19 mouse cellular contexts compared by ENCODE assay signal in genomic region chr12:5572831-5573230, GRCm38 (mm10).
DNase-seq lines count a peak whose midpoint lies in the region; ATAC-seq and TF ChIP-seq lines count a peak whose summit lies in the region.
"Had no signal": no experiment of that assay in that cellular context is flagged by ENCODE, and none has a peak within 500 bp of the region (broad histone marks: within the 10 kb centered on the region; RNA-seq: fewer than 3 reads in every experiment).

No protein-coding gene starts in this region.

- no peaks in the 10 kb centered on the region for H3K36me3 ChIP-seq in midbrain, embryonic 16.5 days (ENCODE audit: control insufficient read depth, insufficient read depth, low read length)
- H3K36me3 ChIP-seq: hindbrain, embryonic 10.5 days; limb, embryonic 10.5 days; liver, embryonic 15.5 days; neural tube, embryonic 12.5 days had no signal

- no peaks in the 10 kb centered on the region for H3K4me1 ChIP-seq in midbrain, embryonic 16.5 days (ENCODE audit: control insufficient read depth, insufficient read depth, low read length)
- H3K4me1 ChIP-seq: hindbrain, embryonic 10.5 days; limb, embryonic 10.5 days; liver, embryonic 15.5 days; neural tube, embryonic 12.5 days had no signal

- H3K4me3 ChIP-seq in layer of hippocampus, adult 2 months = no peak overlapping the region
- H3K4me3 ChIP-seq in midbrain, embryonic 16.5 days (ENCODE audit: low read depth, low read length) = no peak overlapping the region
- H3K4me3 ChIP-seq: hindbrain, embryonic 10.5 days; limb, embryonic 10.5 days; liver, embryonic 15.5 days; neural tube, embryonic 12.5 days had no signal

- no peaks in the 10 kb centered on the region for H3K27me3 ChIP-seq in midbrain, embryonic 16.5 days (ENCODE audit: control insufficient read depth, insufficient read depth, low read depth, low read length)
- H3K27me3 ChIP-seq: liver, embryonic 15.5 days; neural tube, embryonic 12.5 days; Patski had no signal

- no peak overlapping the region for H3K4me2 ChIP-seq in midbrain, embryonic 16.5 days (ENCODE audit: low read length)
- H3K4me2 ChIP-seq: liver, embryonic 15.5 days; neural tube, embryonic 12.5 days had no signal

- peak; percentile 38 for DNase-seq in gastrocnemius, adult 18-20 months (ENCODE audit: low spot score)
- no peak for DNase-seq in gastrocnemius, adult 8-10 months (ENCODE audit: low spot score in 2 of 2)
- DNase-seq in brain, adult 2 months (ENCODE audit: low read depth, low spot score) = peak; percentile 66
- peak; percentile 16 to 30 for DNase-seq in layer of hippocampus, adult 2 months (ENCODE audit: low spot score in 2 of 2)
- peak; percentile 52 to 63 for DNase-seq in right cerebral cortex, adult 2 months (ENCODE audit: low spot score in 2 of 2)
- no peak for DNase-seq in yolk sac, embryonic 10.5 days (ENCODE audit: low spot score)
- DNase-seq in adrenal gland, adult 8-10 months = no peak
- DNase-seq: adrenal gland, adult 2 months; cerebellum, adult 9-11 months; lung, postnatal 36 days; midbrain, embryonic 14.5 days; thymus, postnatal 14 days had no signal

- WGBS in midbrain, embryonic 16.5 days = 57% methylated on average over 6 of the region's 6 CpGs

- no peak for ATAC-seq in midbrain, embryonic 16.5 days
- ATAC-seq: Patski had no signal

- H3K9me3 ChIP-seq in midbrain, embryonic 16.5 days (replicated peaks; ENCODE audit: control insufficient read depth, low read length, poor library complexity, severe bottlenecking) = no peaks in the 10 kb centered on the region
- H3K9me3 ChIP-seq: hindbrain, embryonic 10.5 days; limb, embryonic 10.5 days; liver, embryonic 15.5 days; neural tube, embryonic 12.5 days had no signal

- no peak for TF ChIP-seq CTCF in layer of hippocampus, adult 2 months (conservative IDR thresholded peaks at IDR 0.05)

- no peak overlapping the region for H3K27ac ChIP-seq in layer of hippocampus, adult 2 months
- no peak overlapping the region for H3K27ac ChIP-seq in midbrain, embryonic 16.5 days (ENCODE audit: low read length)
- H3K27ac ChIP-seq: hindbrain, embryonic 10.5 days; kidney, postnatal 0 days; limb, embryonic 10.5 days; liver, embryonic 15.5 days; neural tube, embryonic 12.5 days had no signal

- H3K9ac ChIP-seq in midbrain, embryonic 16.5 days (ENCODE audit: low read depth, low read length) = no peak overlapping the region
- H3K9ac ChIP-seq: liver, embryonic 15.5 days; neural tube, embryonic 12.5 days had no signal

Comparison
In these comparisons a context has a peak if more than half of its experiments do, and no peak if none do; other contexts are left out.
1. DNase-seq: peak in gastrocnemius, adult 18-20 months (single experiment), brain, adult 2 months (single experiment), layer of hippocampus, adult 2 months (2 of 2) and right cerebral cortex, adult 2 months (2 of 2); none in gastrocnemius, adult 8-10 months (0 of 2), yolk sac, embryonic 10.5 days (single experiment) and adrenal gland, adult 8-10 months (single experiment).